Mouse (Mus musculus) regulatory T cell (primary cell): ENCODE measurements around the gene Tecr.
"Not testable (repeated sequence)": the region's sequence is repeated elsewhere in the genome, so short reads cannot be mapped to it uniquely, and the experiment has no call there.

ENCODE experiments used
- in situ Hi-C: fragments of 300-600 bp; cut with MboI, MseI; formaldehyde crosslinking; loops from one replicate; pipeline ENCODE4 v1.15.1; 2025; ENCODE audit warnings: high pct_unique_total_duplicates

The Tecr gene

GRCm38 (mm10) chr8:83618566-83618965 lies 10.8 kb upstream of the Tecr start:
- in situ Hi-C loops = no loop called here

GRCm38 (mm10) chr8:83617111-83617510 lies 9.3 kb upstream of the Tecr start:
- in situ Hi-C loops = no loop called here

GRCm38 (mm10) chr8:83616625-83617024 lies 8.9 kb upstream of the Tecr start:
- in situ Hi-C loops = no loop called here

GRCm38 (mm10) chr8:83613695-83614094 lies 5.9 kb upstream of the Tecr start:
- in situ Hi-C loops = no loop called here

GRCm38 (mm10) chr8:83611921-83612320 lies 4.2 kb upstream of the Tecr start:
- in situ Hi-C loops = no loop called here

- in situ Hi-C loops = no loop called here
These were observed 1.9 kb upstream of the Tecr start for GRCm38 (mm10) chr8:83609547-83610180.

- in situ Hi-C loops = no loop called here
These were observed 1.3 kb upstream of the Tecr start for GRCm38 (mm10) chr8:83609086-83609485.

- in situ Hi-C loops = no loop called here
These were observed 643 bp upstream of the Tecr start for GRCm38 (mm10) chr8:83608398-83608829.

GRCm38 (mm10) chr8:83602650-83603029 lies 5.1 kb downstream of the Tecr start:
- in situ Hi-C loops = no loop called here

- in situ Hi-C loops = no loop called here
These were observed 8.0 kb downstream of the Tecr start for GRCm38 (mm10) chr8:83599814-83600213.

- in situ Hi-C loops = no loop called here
These were observed 9.6 kb downstream of the Tecr start for GRCm38 (mm10) chr8:83598146-83598545.

- in situ Hi-C loops = no loop called here
These were observed 11.4 kb downstream of the Tecr start for GRCm38 (mm10) chr8:83596369-83596768.

- in situ Hi-C loops = not testable (repeated sequence)
These were observed 12.8 kb downstream of the Tecr start for GRCm38 (mm10) chr8:83595050-83595345.

- in situ Hi-C loops = no loop called here
These were observed 13.4 kb downstream of the Tecr start for GRCm38 (mm10) chr8:83594167-83595049.

GRCm38 (mm10) chr8:83593325-83594166 lies 14.2 kb downstream of the Tecr start:
- in situ Hi-C loops = no loop called here

- in situ Hi-C loops = no loop called here
These were observed 15.1 kb downstream of the Tecr start for GRCm38 (mm10) chr8:83592682-83593081.

- in situ Hi-C loops = no loop called here
These were observed 17.2 kb downstream of the Tecr start for GRCm38 (mm10) chr8:83590488-83591023.

GRCm38 (mm10) chr8:83588886-83589285 lies 18.9 kb downstream of the Tecr start:
- in situ Hi-C loops = no loop called here

GRCm38 (mm10) chr8:83587644-83588043 lies 20.1 kb downstream of the Tecr start:
- in situ Hi-C loops = no loop called here

- in situ Hi-C loops = no loop called here
These were observed 22.4 kb downstream of the Tecr start for GRCm38 (mm10) chr8:83585333-83585732.

GRCm38 (mm10) chr8:83584771-83585170 lies 23.0 kb downstream of the Tecr start:
- in situ Hi-C loops = no loop called here

GRCm38 (mm10) chr8:83583236-83583635 lies 24.5 kb downstream of the Tecr start:
- in situ Hi-C loops = no loop called here
